Mouse (Mus musculus): ENCODE measurements around the gene Vcp. TPM values are rescaled to one million over a fixed set of nuclear protein-coding genes. Genes with fewer than 3 reads are reported as not detected.
A peak's percentile ranks its signal among the peaks of the same experiment; 100 is the strongest.
"Not testable (repeated sequence)": the region's sequence is repeated elsewhere in the genome, so short reads cannot be mapped to it uniquely, and the experiment has no call there.

Gene Vcp
- 319 TPM for polyA plus RNA-seq (2012; fragmentation: generic; extraction: Trizol)
- long read RNA-seq, experiment 1, transcript Vcp-201 (17 exons, 3,316 nt), result major isoform, 270 of 450 reads
- long read RNA-seq, experiment 1, partial matches to known transcripts, result 134 of 450 reads
- long read RNA-seq, experiment 1, other reads (novel, unspliced or antisense), result 46 of 450 reads
- long read RNA-seq, experiment 2, transcript Vcp-201 (17 exons, 3,316 nt), result major isoform, 4,955 of 5,233 reads
- long read RNA-seq, experiment 2, partial matches to known transcripts, result 99 of 5,233 reads
- long read RNA-seq, experiment 2, other reads (novel, unspliced or antisense), result 179 of 5,233 reads

GRCm38 (mm10) chr4:43000141-43000986, at the start of gene Vcp:
Vcp (minus strand) TSS chr4:43000507.
- not testable (repeated sequence) for H3K27me3 ChIP-seq (ENCODE audit: control insufficient read depth, insufficient read depth, insufficient read length)
- H3K36me3 ChIP-seq (ENCODE audit: control insufficient read depth, insufficient read depth), result peaks cover 29% of the 10 kb centered on the region
- H3K79me2 ChIP-seq (ENCODE audit: control insufficient read depth, insufficient read depth), result peaks cover 46% of the 10 kb centered on the region
- H3K4me3 ChIP-seq (ENCODE audit: insufficient read depth, poor library complexity, severe bottlenecking), result peak within 1 kb of the TSS; percentile 89
- peak within 1 kb of the TSS; percentile 98 for H3ac ChIP-seq (ENCODE audit: control insufficient read depth, insufficient read length, low read depth)
- peaks cover 38% of the 10 kb centered on the region for H3K79me3 ChIP-seq (ENCODE audit: low read depth)

DNA sequence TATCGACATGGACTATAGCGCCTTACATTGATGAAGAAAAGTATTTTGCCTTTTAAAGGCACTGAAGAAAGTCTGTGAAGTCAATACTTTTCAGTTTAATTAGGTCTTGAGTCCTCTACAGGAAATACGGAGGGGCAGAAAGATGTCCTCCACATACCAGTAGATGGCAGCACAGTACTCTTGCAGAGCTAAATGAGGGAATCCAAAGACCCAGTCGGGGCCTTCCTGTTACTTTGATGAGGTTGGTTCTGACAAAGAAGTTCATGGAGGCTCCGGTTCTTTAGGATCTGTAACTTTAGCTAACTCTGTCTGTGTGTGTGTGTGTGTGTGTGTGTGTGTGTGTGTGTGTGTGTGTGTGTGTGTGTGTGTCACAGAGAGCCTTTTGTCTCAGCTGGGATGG, 46.9 kb upstream of the Vcp start:
- Histone ChIP-seq H3K79me3 (ENCODE audit: low read depth) (no peaks in the 10 kb centered on the region), H3ac (ENCODE audit: control insufficient read depth, insufficient read length, low read depth) (no peak overlapping the region), H3K27me3 (ENCODE audit: control insufficient read depth, insufficient read depth, insufficient read length) (no peaks in the 10 kb centered on the region), H3K79me2 (ENCODE audit: control insufficient read depth, insufficient read depth) (no peaks in the 10 kb centered on the region), H3K36me3 (ENCODE audit: control insufficient read depth, insufficient read depth) (no peaks in the 10 kb centered on the region), H3K4me3 (ENCODE audit: insufficient read depth, poor library complexity, severe bottlenecking) (no peak overlapping the region)
- TF ChIP-seq CTCF (IDR thresholded peaks at IDR 0.05; ENCODE audit: control insufficient read depth, insufficient read depth, insufficient read length) (peak; percentile 24), MYOG (IDR thresholded peaks at IDR 0.05; ENCODE audit: control insufficient read depth, extremely low read depth, insufficient read length) (no peak)

DNA sequence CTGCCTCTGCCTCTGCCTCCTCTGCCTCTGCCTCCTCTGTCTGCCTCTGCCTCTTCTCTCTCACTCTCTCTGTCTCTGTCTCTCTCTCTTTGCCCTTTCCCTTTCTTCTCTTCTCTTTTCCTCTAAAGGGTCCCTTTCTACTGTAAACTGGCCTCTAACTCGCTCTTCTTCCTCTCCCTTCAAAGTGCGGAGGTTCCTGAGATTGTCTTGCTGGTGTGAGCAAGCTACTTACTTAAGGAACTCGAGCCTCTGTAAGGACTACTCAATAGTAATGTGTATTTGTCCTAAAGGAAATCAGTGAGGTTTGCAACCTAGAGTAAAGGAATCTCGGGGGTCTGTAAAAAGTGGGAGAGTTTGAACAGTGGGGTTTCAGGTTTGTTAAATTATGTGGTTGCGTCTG, 46.3 kb upstream of the Vcp start:
- Histone ChIP-seq H3K36me3 (ENCODE audit: control insufficient read depth, insufficient read depth) (no peaks in the 10 kb centered on the region), H3K27me3 (ENCODE audit: control insufficient read depth, insufficient read depth, insufficient read length) (no peaks in the 10 kb centered on the region), H3ac (ENCODE audit: control insufficient read depth, insufficient read length, low read depth) (no peak overlapping the region), H3K79me2 (ENCODE audit: control insufficient read depth, insufficient read depth) (no peaks in the 10 kb centered on the region), H3K79me3 (ENCODE audit: low read depth) (no peaks in the 10 kb centered on the region), H3K4me3 (ENCODE audit: insufficient read depth, poor library complexity, severe bottlenecking) (no peak overlapping the region)
- TF ChIP-seq CTCF (IDR thresholded peaks at IDR 0.05; ENCODE audit: control insufficient read depth, insufficient read depth, insufficient read length), result no peak
- TF ChIP-seq MYOG (IDR thresholded peaks at IDR 0.05; ENCODE audit: control insufficient read depth, extremely low read depth, insufficient read length), result no peak
- TF ChIP-seq USF1 (IDR thresholded peaks at IDR 0.05; ENCODE audit: low read depth), result no peak
- TF ChIP-seq CEBPB (IDR thresholded peaks at IDR 0.05; ENCODE audit: low read depth), result no peak
- TF ChIP-seq MAX (IDR thresholded peaks at IDR 0.05), result no peak
- no peak for TF ChIP-seq FOSL1 (IDR thresholded peaks at IDR 0.05; ENCODE audit: insufficient read depth, low read length, poor library complexity, severe bottlenecking)
- TF ChIP-seq MYOD1 (IDR thresholded peaks at IDR 0.05; ENCODE audit: control insufficient read depth, insufficient read length, low read depth), result no peak

DNA sequence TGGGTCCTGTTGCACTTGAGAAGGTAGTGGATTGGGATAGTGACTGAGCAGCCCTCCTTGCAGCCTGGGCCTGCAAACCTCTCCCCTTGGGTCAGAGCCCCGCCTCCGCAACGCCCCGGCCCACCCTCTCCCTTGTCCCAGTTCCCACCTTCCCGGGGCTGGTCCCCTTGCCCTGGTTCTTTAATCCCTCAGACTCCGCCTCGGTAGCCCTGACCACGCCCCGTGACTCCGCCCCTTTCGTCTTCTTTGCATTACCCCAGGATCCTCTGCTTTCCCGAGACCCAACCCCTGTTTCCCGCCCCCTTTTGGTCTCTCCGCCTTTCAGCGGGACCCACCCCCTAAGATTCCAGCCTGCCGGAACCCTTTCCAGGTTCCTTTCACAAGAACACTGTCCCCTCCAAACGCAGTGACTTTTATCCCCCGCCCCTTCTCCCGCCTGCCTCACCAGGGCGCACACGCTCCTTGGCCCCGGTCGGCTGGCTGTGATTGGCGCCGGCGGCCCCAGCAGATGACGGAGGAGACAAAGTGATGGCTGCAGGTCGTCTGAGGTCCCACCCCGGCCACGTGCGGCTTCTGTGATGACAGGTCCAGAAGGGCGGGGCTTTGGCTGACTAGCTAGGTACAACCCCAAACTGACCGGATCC, 45.5 kb upstream of the Vcp start, which contains the start of gene Fam214b:
TSS of gene Fam214b (minus strand) at position 562 of the 644 bp plus-strand sequence.
- Histone ChIP-seq H3K36me3 (ENCODE audit: control insufficient read depth, insufficient read depth) (no peaks in the 10 kb centered on the region), H3K79me2 (ENCODE audit: control insufficient read depth, insufficient read depth) (no peaks in the 10 kb centered on the region)

GRCm38 (mm10) chr4:43045285-43045658, 45.0 kb upstream of the Vcp start:
- Histone ChIP-seq H3K36me3 (ENCODE audit: control insufficient read depth, insufficient read depth) (no peaks in the 10 kb centered on the region), H3ac (ENCODE audit: control insufficient read depth, insufficient read length, low read depth) (no peak overlapping the region), H3K4me3 (ENCODE audit: insufficient read depth, poor library complexity, severe bottlenecking) (peak overlapping the region; percentile 31), H3K79me2 (ENCODE audit: control insufficient read depth, insufficient read depth) (no peaks in the 10 kb centered on the region), H3K27me3 (ENCODE audit: control insufficient read depth, insufficient read depth, insufficient read length) (no peaks in the 10 kb centered on the region), H3K79me3 (ENCODE audit: low read depth) (no peaks in the 10 kb centered on the region)
- TF ChIP-seq MAX (IDR thresholded peaks at IDR 0.05), result no peak
- no peak for TF ChIP-seq CTCF (IDR thresholded peaks at IDR 0.05; ENCODE audit: control insufficient read depth, insufficient read depth, insufficient read length)
- TF ChIP-seq CEBPB (IDR thresholded peaks at IDR 0.05; ENCODE audit: low read depth), result no peak
- no peak for TF ChIP-seq FOSL1 (IDR thresholded peaks at IDR 0.05; ENCODE audit: insufficient read depth, low read length, poor library complexity, severe bottlenecking)
- no peak for TF ChIP-seq MYOG (IDR thresholded peaks at IDR 0.05; ENCODE audit: control insufficient read depth, extremely low read depth, insufficient read length)
- no peak for TF ChIP-seq USF1 (IDR thresholded peaks at IDR 0.05; ENCODE audit: low read depth)
- no peak for TF ChIP-seq MYOD1 (IDR thresholded peaks at IDR 0.05; ENCODE audit: control insufficient read depth, insufficient read length, low read depth)

More for the DNA sequence above, 45.5 kb upstream of the Vcp start, which contains the start of gene Fam214b:
- Histone ChIP-seq H3K79me3 (ENCODE audit: low read depth) (no peaks in the 10 kb centered on the region), H3K4me3 (ENCODE audit: insufficient read depth, poor library complexity, severe bottlenecking) (peak within 1 kb of the TSS; percentile 31), H3ac (ENCODE audit: control insufficient read depth, insufficient read length, low read depth) (peak within 1 kb of the TSS; percentile 22), H3K27me3 (ENCODE audit: control insufficient read depth, insufficient read depth, insufficient read length) (no peaks in the 10 kb centered on the region)
- no peak for TF ChIP-seq CEBPB (IDR thresholded peaks at IDR 0.05; ENCODE audit: low read depth)
- peak; percentile 83 for TF ChIP-seq MAX (IDR thresholded peaks at IDR 0.05)
- TF ChIP-seq USF1 (IDR thresholded peaks at IDR 0.05; ENCODE audit: low read depth), result peak; percentile 42

DNA sequence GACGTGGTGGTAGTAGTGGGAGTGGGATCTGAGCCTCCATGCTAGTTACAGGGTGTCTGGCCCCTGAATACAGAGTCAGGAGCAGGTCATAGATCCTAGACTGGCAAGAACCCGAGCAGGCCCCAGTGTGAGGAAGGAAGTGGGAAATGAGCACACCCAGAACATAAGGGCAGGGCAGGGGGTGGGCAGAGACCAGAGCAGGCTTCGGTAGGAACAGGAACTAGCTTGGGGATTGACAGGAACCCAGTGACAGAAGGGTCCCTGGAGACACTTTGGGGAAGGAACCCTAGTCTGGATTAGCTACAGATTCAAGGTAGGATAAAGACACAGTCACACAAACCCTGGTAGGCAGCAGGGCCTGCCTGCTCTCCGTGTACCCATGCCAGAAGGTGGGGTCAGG, 44.4 kb upstream of the Vcp start:
- Histone ChIP-seq H3ac (ENCODE audit: control insufficient read depth, insufficient read length, low read depth) (no peak overlapping the region), H3K79me3 (ENCODE audit: low read depth) (no peaks in the 10 kb centered on the region), H3K27me3 (ENCODE audit: control insufficient read depth, insufficient read depth, insufficient read length) (no peaks in the 10 kb centered on the region), H3K4me3 (ENCODE audit: insufficient read depth, poor library complexity, severe bottlenecking) (no peak overlapping the region), H3K36me3 (ENCODE audit: control insufficient read depth, insufficient read depth) (no peaks in the 10 kb centered on the region), H3K79me2 (ENCODE audit: control insufficient read depth, insufficient read depth) (no peaks in the 10 kb centered on the region)
- TF ChIP-seq MAX (IDR thresholded peaks at IDR 0.05), result no peak

Data from C2C12 (cell line).